Mouse (Mus musculus): ENCODE measurements around the gene Ercc4. TPM values are rescaled to one million over a fixed set of nuclear protein-coding genes. Genes with fewer than 3 reads are reported as not detected.

Gene Ercc4
- polyA plus RNA-seq, 1 experiment: 3.6 TPM

Other genes starting within 250 kb of the Ercc4 start
- gene Mrtfb, start 146.8 kb downstream of the Ercc4 start, polyA plus RNA-seq (2012; ENCODE audit: insufficient read depth, insufficient read length, missing spikeins): 7.1 and 8.3 TPM in 2 replicates